Mouse (Mus musculus) brain, embryonic 14.5 days (tissue): ENCODE results near the gene Gm7356.
"Not testable (repeated sequence)": the region's sequence is repeated elsewhere in the genome, so short reads cannot be mapped to it uniquely, and the experiment has no call there.

Source experiments
- CTCF ChIP-seq: fragments of 200-500 bp; IDR thresholded peaks from 2 replicates; pipeline ENCODE4 v1.5.1; 2012; ENCODE audit warnings: inconsistent platforms, mild to moderate bottlenecking, moderate library complexity, borderline replicate concordance; ENCODE audit not compliant: insufficient read depth, insufficient read length; ENCODE audit errors: extremely low read depth
- POLR2A ChIP-seq: fragments of 200-500 bp; IDR thresholded peaks from 2 replicates; pipeline ENCODE4 v1.6.1; 2012; ENCODE audit warnings: mild to moderate bottlenecking, inconsistent platforms, borderline replicate concordance; ENCODE audit not compliant: poor library complexity, insufficient read depth, insufficient read length, severe bottlenecking; ENCODE audit errors: extremely low read depth

- not testable (repeated sequence) for TF ChIP-seq CTCF, POLR2A
Measured at GRCm38 (mm10) chr17:13958129-13958528, 45.4 kb downstream of the Gm7356 start.
